Mouse (Mus musculus): Measurements from ENCODE around the gene Rims3. TPM values are rescaled to one million over a fixed set of nuclear protein-coding genes. Genes with fewer than 3 reads are reported as not detected.

The Rims3 gene
- polyA plus RNA-seq, 1 experiment from 2014 or later: 0.21 TPM

DNA sequence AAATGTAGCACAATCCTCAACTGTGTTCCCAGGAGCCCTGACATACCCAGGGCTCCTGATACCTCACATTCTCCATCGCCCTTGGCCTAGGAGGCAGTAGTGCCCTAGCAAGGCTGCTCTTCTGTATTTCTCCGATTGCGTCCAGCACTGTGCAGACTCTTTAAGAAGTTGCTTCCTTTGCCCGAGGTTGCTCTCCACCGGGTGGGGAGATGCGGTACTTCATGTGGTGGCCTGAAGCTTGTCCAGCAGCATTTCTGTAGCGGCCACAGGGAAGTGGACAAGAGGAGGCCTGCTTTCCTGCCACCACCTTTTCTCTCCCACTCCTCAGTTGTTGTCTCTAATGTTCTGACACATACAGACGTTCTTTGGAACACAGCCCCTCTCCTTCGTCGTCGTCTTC lies 40.0 kb downstream of the Rims3 start:
- Histone ChIP-seq H3K9me3 (replicated peaks; ENCODE audit: low read length) (no peaks in the 10 kb centered on the region), H3K4me1 (replicated peaks; ENCODE audit: insufficient read depth, low read length) (no peaks in the 10 kb centered on the region), H3K9ac (ENCODE audit: low read depth, low read length) (no peak overlapping the region), H3K4me2 (ENCODE audit: low read length) (no peak overlapping the region), H3K36me3 (ENCODE audit: insufficient read depth, low read length) (no peaks in the 10 kb centered on the region), H3K27me3 (ENCODE audit: insufficient read depth, low read length) (no peaks in the 10 kb centered on the region), H3K27ac (no peak overlapping the region), H3K4me3 (replicated peaks; ENCODE audit: low read depth, low read length) (no peak overlapping the region)
- 67% methylated on average over 11 of the region's 11 CpGs for WGBS
- ATAC-seq (replicated peaks; ENCODE audit: low FRiP score, low read depth) (no peak), DNase-seq (ENCODE audit: low spot score) (peak; percentile 19)
- TF ChIP-seq CTCF (IDR thresholded peaks at IDR 0.05; ENCODE audit: low read depth): peak; percentile 28; the same call in 1 of the 2 replicates

DNA sequence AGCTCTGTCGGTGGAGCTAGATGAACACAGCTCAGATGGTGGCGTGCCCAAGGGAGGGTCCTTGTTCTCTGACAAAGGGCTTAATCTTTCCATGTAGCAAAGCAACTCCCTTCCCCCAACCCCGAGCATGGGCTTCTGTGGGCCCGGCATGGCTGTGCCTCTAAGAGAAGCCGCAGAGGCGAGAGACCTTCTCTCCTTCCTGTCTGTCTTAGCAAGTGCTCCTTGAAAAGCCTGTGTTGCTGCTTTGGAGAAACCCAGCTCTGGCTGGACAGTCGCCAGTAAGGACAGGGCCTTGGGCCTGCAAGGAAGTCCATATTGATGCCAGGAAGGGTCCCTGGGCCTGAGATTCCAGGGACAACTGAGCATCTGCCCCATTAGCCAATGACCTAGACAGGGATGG lies 40.6 kb downstream of the Rims3 start:
- Histone ChIP-seq H3K27me3 (ENCODE audit: insufficient read depth, low read length) (no peaks in the 10 kb centered on the region), H3K9me3 (replicated peaks; ENCODE audit: low read length) (no peaks in the 10 kb centered on the region), H3K4me2 (ENCODE audit: low read length) (no peak overlapping the region), H3K4me3 (replicated peaks; ENCODE audit: low read depth, low read length) (no peak overlapping the region), H3K36me3 (ENCODE audit: insufficient read depth, low read length) (no peaks in the 10 kb centered on the region), H3K4me1 (replicated peaks; ENCODE audit: insufficient read depth, low read length) (no peaks in the 10 kb centered on the region), H3K9ac (ENCODE audit: low read depth, low read length) (no peak overlapping the region), H3K27ac (no peak overlapping the region)
- DNase-seq (ENCODE audit: low spot score) (no peak), ATAC-seq (replicated peaks; ENCODE audit: low FRiP score, low read depth) (no peak)
- TF ChIP-seq CTCF (IDR thresholded peaks at IDR 0.05; ENCODE audit: low read depth): no peak
- WGBS: 73% methylated on average over 7 of the region's 7 CpGs

DNA sequence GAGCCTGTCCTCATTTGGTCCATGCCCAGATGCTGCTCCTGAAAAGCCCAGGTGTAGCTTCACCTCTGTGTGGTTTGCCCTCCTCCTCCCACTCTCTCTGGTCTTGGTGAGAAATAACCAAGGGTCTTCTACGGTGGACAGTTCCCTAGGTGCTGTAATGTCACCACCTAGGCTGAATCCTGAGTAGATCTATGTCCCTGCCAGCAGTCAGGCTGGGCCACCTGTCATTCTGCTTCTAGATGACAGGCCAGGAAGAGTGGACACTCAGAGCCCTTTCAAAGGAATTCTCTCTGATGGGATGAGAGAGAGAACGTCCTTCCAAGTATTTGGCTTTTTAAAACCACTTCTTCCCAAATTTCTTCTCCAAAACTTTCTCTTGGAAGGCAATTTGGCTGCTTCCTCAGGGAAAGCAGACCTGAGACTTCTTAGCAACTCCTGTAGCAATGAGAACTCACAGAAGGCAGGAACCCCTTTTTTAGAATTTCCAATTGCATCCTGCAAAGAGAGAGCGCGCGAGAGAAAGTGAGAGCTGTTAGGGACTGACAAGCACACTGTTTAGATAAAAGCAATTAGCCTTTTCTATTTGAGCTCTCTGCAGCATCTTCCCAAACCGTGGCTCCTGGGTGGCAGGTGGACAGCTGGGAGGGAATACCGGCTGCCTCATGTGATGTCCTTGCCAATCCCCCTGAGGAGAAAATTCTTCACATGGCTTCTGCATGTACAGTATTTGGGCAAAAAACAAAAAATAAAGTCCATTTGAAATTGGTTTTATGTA lies 41.4 kb downstream of the Rims3 start:
- no peak for TF ChIP-seq CTCF (IDR thresholded peaks at IDR 0.05; ENCODE audit: low read depth)
- no peaks in the 10 kb centered on the region for H3K4me1 ChIP-seq (replicated peaks; ENCODE audit: insufficient read depth, low read length)
- H3K27ac ChIP-seq: no peak overlapping the region
- H3K9ac ChIP-seq (ENCODE audit: low read depth, low read length): no peak overlapping the region
- 80% methylated on average over 7 of the region's 7 CpGs for WGBS
- H3K4me2 ChIP-seq (ENCODE audit: low read length): no peak overlapping the region
- no peak for DNase-seq (ENCODE audit: low spot score)
- no peak overlapping the region for H3K4me3 ChIP-seq (replicated peaks; ENCODE audit: low read depth, low read length)
- H3K27me3 ChIP-seq (ENCODE audit: insufficient read depth, low read length): no peaks in the 10 kb centered on the region
- ATAC-seq (replicated peaks; ENCODE audit: low FRiP score, low read depth): no peak
- H3K9me3 ChIP-seq (replicated peaks; ENCODE audit: low read length): no peaks in the 10 kb centered on the region
- H3K36me3 ChIP-seq (ENCODE audit: insufficient read depth, low read length): no peaks in the 10 kb centered on the region

DNA sequence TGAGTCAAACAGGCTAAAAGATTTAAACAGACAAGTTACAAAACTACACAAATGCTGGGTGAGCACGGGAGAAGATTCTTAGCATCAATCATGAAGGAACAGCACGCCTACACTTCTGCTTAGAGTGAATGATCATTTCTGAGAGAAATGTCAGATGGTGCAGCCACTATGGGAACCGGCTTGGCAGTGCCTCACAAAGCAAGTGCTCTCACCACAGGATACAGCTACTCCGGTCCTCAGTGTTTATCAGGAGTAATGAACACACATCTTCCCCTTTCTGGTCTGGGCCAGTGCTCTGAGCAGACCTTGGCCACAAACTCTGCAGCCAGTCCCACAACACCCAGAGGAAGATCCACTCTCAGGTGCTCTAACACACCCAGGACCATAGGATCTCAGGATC lies 49.9 kb downstream of the Rims3 start:
- ATAC-seq (replicated peaks; ENCODE audit: low FRiP score, low read depth) (no peak), DNase-seq (ENCODE audit: low spot score) (no peak)
- Histone ChIP-seq H3K9ac (ENCODE audit: low read depth, low read length) (no peak overlapping the region), H3K27ac (no peak overlapping the region), H3K36me3 (ENCODE audit: insufficient read depth, low read length) (no peaks in the 10 kb centered on the region), H3K27me3 (ENCODE audit: insufficient read depth, low read length) (no peaks in the 10 kb centered on the region), H3K4me1 (replicated peaks; ENCODE audit: insufficient read depth, low read length) (no peaks in the 10 kb centered on the region), H3K9me3 (replicated peaks; ENCODE audit: low read length) (no peaks in the 10 kb centered on the region), H3K4me3 (replicated peaks; ENCODE audit: low read depth, low read length) (no peak overlapping the region), H3K4me2 (ENCODE audit: low read length) (no peak overlapping the region)
- WGBS: 62% methylated on average over 4 of the region's 4 CpGs
- TF ChIP-seq CTCF (IDR thresholded peaks at IDR 0.05; ENCODE audit: low read depth): no peak

DNA sequence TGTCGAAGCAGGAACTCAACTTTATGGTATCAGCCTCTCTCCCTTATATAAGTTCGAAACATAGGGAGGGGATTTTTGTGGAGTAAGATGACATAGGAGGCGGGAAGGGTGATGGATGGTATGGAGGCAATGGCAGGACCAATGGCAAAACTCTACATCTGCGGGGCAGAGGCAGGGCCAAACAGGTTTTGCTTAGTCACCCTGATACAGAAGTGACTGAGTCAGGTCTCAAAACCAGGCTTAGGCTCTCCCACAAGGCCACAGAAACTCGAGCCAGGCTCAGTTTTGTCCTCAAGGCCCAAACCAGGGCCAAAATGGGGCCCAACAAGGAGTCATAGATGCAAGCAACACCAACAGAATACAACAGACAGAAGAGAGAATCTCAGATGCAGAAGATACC lies 51.0 kb downstream of the Rims3 start:
- no peaks in the 10 kb centered on the region for H3K27me3 ChIP-seq (ENCODE audit: insufficient read depth, low read length)
- H3K36me3 ChIP-seq (ENCODE audit: insufficient read depth, low read length): no peaks in the 10 kb centered on the region
- H3K27ac ChIP-seq: no peak overlapping the region
- WGBS: 81% methylated on average over 5 of the region's 5 CpGs
- no peak overlapping the region for H3K4me3 ChIP-seq (replicated peaks; ENCODE audit: low read depth, low read length)
- no peak overlapping the region for H3K9ac ChIP-seq (ENCODE audit: low read depth, low read length)
- ATAC-seq (replicated peaks; ENCODE audit: low FRiP score, low read depth): no peak
- DNase-seq (ENCODE audit: low spot score): no peak
- H3K4me1 ChIP-seq (replicated peaks; ENCODE audit: insufficient read depth, low read length): no peaks in the 10 kb centered on the region
- no peak for TF ChIP-seq CTCF (IDR thresholded peaks at IDR 0.05; ENCODE audit: low read depth)
- H3K4me2 ChIP-seq (ENCODE audit: low read length): no peak overlapping the region
- no peaks in the 10 kb centered on the region for H3K9me3 ChIP-seq (replicated peaks; ENCODE audit: low read length)

DNA sequence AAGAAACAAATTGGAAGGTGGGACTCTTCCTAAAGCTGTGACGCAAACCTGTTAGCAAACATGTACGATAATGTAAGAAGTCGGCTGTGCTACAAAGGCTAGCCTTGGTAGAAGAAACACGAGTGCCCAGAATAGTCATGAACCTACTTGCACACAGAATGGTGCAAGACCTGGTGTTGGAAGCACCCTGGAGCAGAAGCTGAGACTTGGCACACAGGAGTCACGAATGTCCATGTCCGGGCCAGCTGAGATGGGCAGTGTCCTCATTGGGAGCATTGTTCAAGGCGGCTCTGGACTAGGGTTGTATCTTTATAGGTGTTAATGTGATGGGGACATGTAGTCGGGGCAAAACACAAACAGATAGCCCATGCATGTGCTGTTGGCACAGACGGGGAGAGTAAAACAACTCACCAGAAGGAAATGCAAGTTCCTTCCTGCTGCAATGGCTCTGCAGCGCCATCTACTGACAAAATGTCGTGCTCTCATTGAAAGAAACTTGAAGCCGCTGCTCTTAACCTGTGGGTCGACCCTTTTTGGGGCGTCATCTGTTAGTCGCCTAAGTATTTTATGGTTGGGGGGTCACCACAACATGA lies 55.0 kb downstream of the Rims3 start:
- Histone ChIP-seq H3K9me3 (replicated peaks; ENCODE audit: low read length) (no peaks in the 10 kb centered on the region), H3K4me2 (ENCODE audit: low read length) (no peak overlapping the region), H3K4me1 (replicated peaks; ENCODE audit: insufficient read depth, low read length) (no peaks in the 10 kb centered on the region), H3K9ac (ENCODE audit: low read depth, low read length) (no peak overlapping the region), H3K27me3 (ENCODE audit: insufficient read depth, low read length) (no peaks in the 10 kb centered on the region), H3K4me3 (replicated peaks; ENCODE audit: low read depth, low read length) (no peak overlapping the region), H3K27ac (no peak overlapping the region), H3K36me3 (ENCODE audit: insufficient read depth, low read length) (no peaks in the 10 kb centered on the region)
- peak; percentile 91 for TF ChIP-seq CTCF (IDR thresholded peaks at IDR 0.05; ENCODE audit: low read depth)
- DNase-seq (ENCODE audit: low spot score) (peak; percentile 75), ATAC-seq (replicated peaks; ENCODE audit: low FRiP score, low read depth) (0 out of 2 replicates have a peak, but pooled peaks have one; percentile 21)
- WGBS: 32% methylated on average over 15 of the region's 15 CpGs

Data from kidney, postnatal 0 days (tissue).